Mouse (Mus musculus) thymus, adult 2 months (tissue): ENCODE measurements around the gene Cpne5. TPM values are rescaled to one million over a fixed set of nuclear protein-coding genes. Genes with fewer than 3 reads are reported as not detected.
"Not testable (repeated sequence)": the region's sequence is repeated elsewhere in the genome, so short reads cannot be mapped to it uniquely, and the experiment has no call there.

Experiments used
- DNase-seq: peaks from one replicate; pipeline ENCODE4 v3.0.0; 2021
- H3K27ac ChIP-seq: fragments of 200-500 bp; 2 replicates; pipeline ENCODE4 v1.5.1; 2012; ENCODE audit warnings: low read length, control low read depth; ENCODE audit not compliant: control insufficient read depth, insufficient read depth
- H3K27me3 ChIP-seq: fragments of 200-500 bp; 2 replicates; pipeline ENCODE4 v1.6.1; 2012; ENCODE audit warnings: mild to moderate bottlenecking, low read length, moderate library complexity, mixed read lengths; ENCODE audit not compliant: control insufficient read depth, insufficient read depth
- H3K36me3 ChIP-seq: fragments of 200-500 bp; 2 replicates; pipeline ENCODE4 v1.6.1; 2012; ENCODE audit warnings: mild to moderate bottlenecking, low read length, moderate library complexity; ENCODE audit not compliant: control insufficient read depth, insufficient read depth
- H3K4me1 ChIP-seq: fragments of 200-500 bp; replicated peaks from 2 replicates; pipeline ENCODE4 v1.6.1; 2012; ENCODE audit warnings: low read length; ENCODE audit not compliant: control insufficient read depth, insufficient read depth
- H3K4me3 ChIP-seq: fragments of 200-500 bp; 2 replicates; pipeline ENCODE4 v1.5.1; 2012; ENCODE audit warnings: mild to moderate bottlenecking, low read length, control low read depth, moderate library complexity; ENCODE audit not compliant: control insufficient read depth, insufficient read depth
- CTCF ChIP-seq: fragments of 200-500 bp; IDR thresholded peaks from 2 replicates; pipeline ENCODE4 v1.5.1; 2012; ENCODE audit warnings: mild to moderate bottlenecking, control low read depth, low read length, moderate library complexity, borderline replicate concordance; ENCODE audit not compliant: control insufficient read depth, poor library complexity, insufficient read depth; ENCODE audit errors: extremely low read depth
- POLR2A ChIP-seq: fragments of 200-500 bp; IDR thresholded peaks from 2 replicates; pipeline ENCODE4 v1.6.1; 2012; ENCODE audit warnings: mild to moderate bottlenecking, low read length, control low read depth, moderate library complexity; ENCODE audit not compliant: control insufficient read depth, poor library complexity, insufficient read depth; ENCODE audit errors: extremely low read depth
- WGBS: fragments of 180-500 bp; shearing (Covaris S2); methylation state at CpG from one replicate; pipeline ENCODE4 v1.1.7; 2018; 5-methylcytosine and 5-hydroxymethylcytosine counted together
- polyA plus RNA-seq: library from polyadenylated mRNA; depleted of rRNA; stranded (reverse); fragments of >200 nt; gene quantifications from 2 replicates; pipeline ENCODE4 v1.2.3, GENCODE M21; 2012; rRNA removed

The Cpne5 gene
- polyA plus RNA-seq, 1 experiment: 4.6 TPM

DNA sequence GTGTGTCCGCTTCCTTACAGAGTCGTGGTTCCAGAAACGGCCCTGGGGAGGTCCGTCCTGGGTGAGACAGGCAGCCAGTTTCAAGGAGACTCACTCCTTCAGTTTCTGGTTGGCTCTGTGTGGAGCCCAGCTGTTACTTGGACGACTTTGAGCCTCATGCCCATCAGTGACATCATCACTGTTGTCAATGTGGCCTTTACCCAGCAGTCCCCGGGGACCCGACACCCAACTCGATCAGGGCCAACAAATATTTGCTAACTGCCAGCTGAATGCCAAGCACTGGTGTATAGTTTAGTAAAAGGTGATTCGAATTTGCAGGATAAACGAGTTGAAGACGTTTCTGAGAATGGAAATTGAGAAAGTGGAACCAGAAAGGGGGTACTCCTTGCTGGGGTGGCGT is 121.9 kb downstream of the Cpne5 start:
- Histone ChIP-seq H3K4me3 (no peak overlapping the region), H3K27ac (no peak overlapping the region), H3K36me3 (no peaks in the 10 kb centered on the region), H3K4me1 (peaks cover 20% of the 10 kb centered on the region), H3K27me3 (no peaks in the 10 kb centered on the region)
- DNase-seq: no peak
- TF ChIP-seq POLR2A (no peak), CTCF (no peak)
- WGBS: 82% methylated on average over 12 of the region's 12 CpGs

DNA sequence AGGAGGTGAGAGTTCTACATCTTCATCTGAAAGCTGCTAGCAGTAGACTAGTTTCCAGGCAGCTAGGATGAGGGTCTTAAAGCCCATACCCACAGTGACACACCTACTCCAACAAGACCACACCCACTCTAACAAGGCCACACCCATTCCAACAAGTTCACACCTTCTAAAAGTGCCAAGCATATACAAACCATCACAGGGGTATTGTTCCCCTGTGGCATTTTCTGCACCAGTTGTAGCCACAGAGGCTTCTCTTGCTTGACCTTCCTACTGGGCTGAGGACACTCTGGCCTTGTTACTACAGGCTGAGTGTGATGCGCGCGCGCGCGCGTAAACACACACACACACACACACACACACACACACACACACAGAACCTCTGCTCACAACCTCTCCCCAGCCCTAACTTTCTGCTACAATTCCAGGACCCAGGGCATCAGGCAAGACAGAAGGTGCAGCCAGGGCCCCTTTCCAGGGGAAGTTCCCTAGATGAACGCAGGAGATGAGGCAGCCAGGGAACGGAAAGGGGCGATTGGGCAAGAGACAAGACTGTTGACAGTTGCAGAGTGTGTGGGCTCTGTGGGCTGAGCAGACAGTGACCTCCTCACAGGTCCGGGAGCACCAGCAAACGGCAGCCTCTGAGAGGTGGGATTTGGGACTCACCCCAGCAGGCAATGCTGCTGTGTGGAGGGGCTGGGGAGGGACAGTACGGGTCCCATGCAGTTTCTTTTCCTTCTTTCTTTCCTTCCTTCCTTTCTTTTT is 124.2 kb downstream of the Cpne5 start, which contains the start of gene Rab44:
Gene Rab44, plus strand, starts transcription at position 555 of the 762 bp plus-strand sequence.
- Histone ChIP-seq H3K4me1 (peaks cover 13% of the 10 kb centered on the region), H3K4me3 (no peak within 1 kb of the TSS), H3K27ac (no peak within 1 kb of the TSS), H3K36me3 (no peaks in the 10 kb centered on the region), H3K27me3 (no peaks in the 10 kb centered on the region)
- 72% methylated on average over 13 of the region's 13 CpGs for WGBS
- TF ChIP-seq POLR2A: no peak
- no peak for TF ChIP-seq CTCF
- DNase-seq: no peak

DNA sequence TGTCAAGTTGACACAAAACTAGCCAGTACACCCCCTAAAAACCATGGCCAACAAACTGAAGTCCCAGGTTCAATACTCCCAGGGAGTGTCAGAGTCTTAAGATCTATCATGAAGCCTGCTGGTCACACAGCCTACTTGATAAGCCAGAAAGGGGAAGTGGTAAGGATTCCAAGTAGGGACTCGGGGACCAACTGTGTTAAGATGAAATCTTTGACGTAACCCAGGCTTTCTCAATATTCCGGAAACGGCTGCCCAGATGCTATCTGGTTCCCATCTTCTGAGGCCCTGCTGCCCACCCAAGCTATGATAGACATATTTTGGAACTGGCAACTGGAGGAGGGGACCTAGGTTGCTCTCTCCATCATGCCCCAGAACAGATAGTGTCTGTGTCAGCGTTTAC is 126.6 kb downstream of the Cpne5 start:
- 15% methylated on average over 5 of the region's 5 CpGs for WGBS

DNA sequence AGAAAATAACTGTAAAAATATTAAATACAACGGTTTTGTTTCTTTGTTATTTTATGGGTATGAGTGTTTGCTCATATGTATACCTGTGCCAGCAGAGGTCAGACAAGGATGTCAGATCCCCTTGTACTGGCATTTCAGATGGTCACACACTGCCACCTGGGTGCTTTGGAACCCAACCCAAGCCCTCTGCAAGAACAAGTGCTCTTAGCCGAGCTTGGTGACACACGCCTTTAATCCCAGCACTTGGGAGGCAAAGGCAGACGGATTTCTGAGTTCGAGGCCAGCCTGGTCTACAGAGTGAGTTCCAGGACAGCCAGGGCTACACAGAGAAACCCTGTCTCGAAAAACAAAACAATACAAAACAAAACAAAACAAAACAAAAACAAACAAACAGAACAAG is 127.6 kb downstream of the Cpne5 start:
- H3K27me3 ChIP-seq, DNase-seq, H3K27ac ChIP-seq, H3K4me1 ChIP-seq, H3K4me3 ChIP-seq, H3K36me3 ChIP-seq: not testable (repeated sequence)
- WGBS: 93% methylated on average over 6 of the region's 6 CpGs

More for the DNA sequence above, 126.6 kb downstream of the Cpne5 start:
- no peak overlapping the region for H3K27ac ChIP-seq
- H3K4me3 ChIP-seq: no peak overlapping the region
- peaks cover 6% of the 10 kb centered on the region for H3K4me1 ChIP-seq
- TF ChIP-seq CTCF: no peak
- no peak for TF ChIP-seq POLR2A
- no peaks in the 10 kb centered on the region for H3K36me3 ChIP-seq
- no peak for DNase-seq
- no peaks in the 10 kb centered on the region for H3K27me3 ChIP-seq

Other genes with a start within 250 kb of the Cpne5 start
- 196 TPM in 2 replicates for gene Stk38, start 230.2 kb downstream of the Cpne5 start, polyA plus RNA-seq
- gene Srsf3, start 205.5 kb downstream of the Cpne5 start, polyA plus RNA-seq: 544 TPM in 2 replicates
- 28.4 and 31.1 TPM in 2 replicates for gene Cdkn1a, start 147.2 kb downstream of the Cpne5 start, polyA plus RNA-seq
- gene Rab44, start 124.0 kb downstream of the Cpne5 start, polyA plus RNA-seq: 8.3 and 8.9 TPM in 2 replicates
- gene Ppil1, start 26.0 kb upstream of the Cpne5 start, polyA plus RNA-seq: 57.1 and 65.9 TPM in 2 replicates
- 46.0 and 61.3 TPM in 2 replicates for gene BC004004, start 30.6 kb upstream of the Cpne5 start, polyA plus RNA-seq
- 22.7 and 24.5 TPM in 2 replicates for gene Pi16, start 79.5 kb upstream of the Cpne5 start, polyA plus RNA-seq
- 332 and 354 TPM in 2 replicates for gene Mtch1, start 109.8 kb upstream of the Cpne5 start, polyA plus RNA-seq
- 40.0 and 56.0 TPM in 2 replicates for gene Fgd2, start 122.7 kb upstream of the Cpne5 start, polyA plus RNA-seq